Mouse (Mus musculus) thymus, postnatal 10 days (tissue): ENCODE measurements around the gene Thsd7a.

Experiments used
- DNase-seq, 2 experiments: peaks; one replicate each; pipeline ENCODE4 v3.0.0; 2021; ENCODE audit warnings: low spot score in 2 of 2

Gene Thsd7a

DNA sequence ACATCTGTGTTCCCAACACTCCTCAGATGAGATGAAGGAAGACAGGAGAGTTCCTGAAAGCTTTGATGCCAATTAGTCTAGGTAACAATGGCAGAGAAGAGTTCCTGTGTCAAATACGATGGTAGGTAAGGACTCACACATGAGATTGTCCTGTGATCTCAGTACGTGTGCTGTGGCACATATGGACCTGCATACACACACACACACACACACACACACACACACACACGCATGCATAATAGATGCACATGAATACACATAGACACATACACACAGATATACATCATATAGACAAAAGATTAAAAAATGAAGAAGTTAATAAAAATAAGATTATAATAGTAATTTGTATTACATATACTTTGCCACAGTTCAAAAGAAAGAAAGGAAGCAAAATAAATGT is 56.0 kb downstream of the Thsd7a start:
- no peak for DNase-seq

DNA sequence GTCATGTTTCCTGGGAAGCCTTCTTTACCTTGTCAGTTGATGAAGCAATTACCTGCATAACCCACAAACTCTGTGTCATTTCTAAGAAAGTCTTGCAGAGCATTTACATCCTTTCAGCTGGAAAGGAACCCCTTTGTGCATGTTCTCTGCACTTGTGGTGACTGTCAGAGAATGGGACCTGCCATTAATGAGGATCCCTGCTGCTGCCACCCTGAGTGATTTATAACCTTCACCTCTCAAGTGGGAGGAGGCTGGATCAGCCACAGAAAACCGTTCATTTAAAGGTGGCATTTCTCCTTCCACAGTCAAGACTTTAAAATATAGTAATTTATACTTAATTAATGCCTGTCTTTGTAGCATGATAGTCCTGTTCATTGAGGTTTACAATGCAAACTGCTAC is 99.6 kb downstream of the Thsd7a start:
- no peak for DNase-seq

DNA sequence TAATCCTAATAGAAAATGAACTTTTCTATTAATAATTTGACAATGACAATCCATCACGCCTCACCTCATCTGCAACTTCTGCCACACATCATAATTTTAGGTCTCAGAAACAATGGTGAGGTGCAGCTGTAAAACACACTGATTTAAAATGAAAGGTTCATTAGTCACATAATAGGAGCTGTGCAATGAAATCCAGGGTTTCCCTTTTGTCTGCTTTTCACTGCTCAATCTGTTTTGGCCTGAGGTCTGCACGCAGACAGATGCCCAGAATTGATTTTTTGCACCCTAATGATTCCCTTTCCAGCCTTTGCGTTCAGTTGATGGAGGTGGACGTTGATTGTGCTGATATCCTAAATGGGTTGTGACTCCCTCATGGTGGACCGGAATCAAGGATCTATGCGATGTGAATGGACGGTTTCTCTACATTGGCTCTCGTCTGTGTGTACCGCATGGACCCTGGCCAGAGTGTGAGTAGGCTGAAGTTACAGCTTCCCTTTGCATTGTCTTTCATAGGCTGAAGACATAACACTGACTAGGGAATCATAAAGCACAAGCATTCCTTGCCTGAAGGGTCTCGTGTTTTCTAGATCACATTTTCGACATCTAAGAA is 120.5 kb downstream of the Thsd7a start:
- DNase-seq, result no peak

DNA sequence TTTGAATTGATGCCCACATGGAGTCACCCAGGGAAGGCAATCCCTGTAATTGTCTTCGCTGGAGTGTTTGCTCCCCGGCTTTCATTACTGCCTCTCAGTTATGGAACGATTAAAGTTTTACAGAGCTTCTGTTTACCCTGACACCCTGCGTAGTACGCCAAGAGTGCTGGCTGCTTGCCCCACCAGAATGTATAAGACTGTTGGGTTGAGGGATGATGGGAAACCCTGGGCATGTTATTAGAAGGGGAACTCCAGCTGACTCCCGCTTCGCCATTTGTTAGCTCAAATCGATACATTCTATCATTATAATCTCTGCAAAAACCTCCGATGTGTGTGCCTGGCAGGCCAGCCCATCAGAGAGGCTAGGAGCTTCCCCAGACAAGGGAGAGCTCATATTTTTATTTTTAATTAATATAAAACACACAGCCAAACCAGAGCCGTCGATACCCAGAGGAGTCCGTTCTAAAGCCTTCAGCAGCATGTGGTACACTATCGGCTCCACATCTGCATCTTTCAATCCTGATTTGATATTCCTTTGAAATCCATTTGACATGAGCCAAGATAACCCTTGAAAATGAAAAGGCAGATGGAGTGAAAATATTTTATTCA is 142.5 kb downstream of the Thsd7a start:
- no peak for DNase-seq

DNA sequence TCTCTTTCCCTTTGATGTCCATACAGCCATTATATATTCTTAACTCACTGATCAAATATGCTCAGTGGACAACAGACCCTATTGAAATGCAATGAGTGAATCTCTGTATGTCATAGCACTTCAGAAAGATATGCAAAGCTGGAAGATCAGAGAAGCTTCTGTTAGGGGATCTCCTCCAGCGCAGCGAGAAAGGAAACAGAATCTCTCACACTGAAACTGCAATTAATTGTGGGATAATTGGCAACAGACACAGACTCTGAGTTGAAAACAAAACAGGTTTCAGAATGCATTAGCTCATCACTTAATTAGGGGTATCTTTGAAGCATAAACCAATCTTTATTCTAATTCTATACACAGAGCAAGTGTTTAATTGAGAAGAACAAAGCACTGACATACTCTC is 146.3 kb downstream of the Thsd7a start:
- DNase-seq, result no peak

DNA sequence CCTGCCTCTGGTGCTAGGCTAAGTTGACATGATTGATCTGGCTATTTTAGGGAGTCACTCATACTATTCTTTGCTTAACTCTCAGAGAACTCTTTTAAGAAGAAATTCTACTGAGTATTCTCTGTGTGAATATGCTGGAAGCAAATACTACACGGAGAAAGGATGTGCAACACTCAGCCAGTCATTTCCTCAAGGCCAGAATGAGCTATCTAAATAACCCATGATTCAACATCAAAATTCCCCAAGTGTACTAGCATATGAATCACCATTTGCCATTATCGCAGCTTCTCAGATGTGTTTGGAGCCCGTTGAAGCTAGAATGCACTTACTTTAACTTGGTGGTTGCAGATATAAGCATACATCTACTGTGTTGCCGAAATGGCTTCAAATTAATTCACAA is 147.0 kb downstream of the Thsd7a start:
- no peak for DNase-seq

DNA sequence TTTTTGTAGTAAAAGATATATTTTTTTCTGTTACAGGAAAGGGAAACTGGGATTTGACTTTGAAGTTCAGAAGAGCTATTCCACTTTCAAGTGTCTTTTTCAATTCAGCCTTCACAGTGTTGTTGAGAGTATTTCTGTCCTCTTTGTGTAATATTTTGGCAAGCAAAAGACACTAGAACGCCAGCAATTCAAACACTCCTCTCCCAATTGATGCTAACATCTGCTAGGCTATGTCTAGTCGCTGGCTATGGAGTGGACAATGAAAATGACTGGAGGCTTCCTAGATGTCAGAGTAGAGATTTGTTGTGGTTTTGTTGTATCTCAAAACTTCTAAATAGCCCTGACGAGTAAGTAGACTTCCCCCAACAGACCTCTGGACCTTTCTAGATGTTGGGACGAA is 164.8 kb downstream of the Thsd7a start:
- no peak for DNase-seq

DNA sequence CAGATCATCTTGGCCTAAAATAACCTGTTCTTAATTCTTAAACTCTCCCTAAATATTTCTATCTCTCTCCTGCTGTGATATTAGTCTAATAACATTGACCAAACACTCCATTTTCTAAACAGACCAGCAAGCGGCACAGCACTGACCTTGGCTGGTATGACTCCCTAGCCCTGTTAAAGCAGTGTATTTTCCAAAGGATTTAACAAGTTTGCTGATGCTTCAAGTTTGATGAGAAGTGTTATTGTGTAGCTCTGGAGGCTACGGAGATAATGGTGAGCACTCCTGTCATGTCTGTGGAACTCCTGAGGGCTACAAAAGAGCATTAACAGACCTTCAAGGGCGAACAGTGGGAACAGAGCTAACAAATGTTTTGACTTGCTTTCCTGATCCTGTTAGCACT is 168.1 kb downstream of the Thsd7a start:
- no peak for DNase-seq

DNA sequence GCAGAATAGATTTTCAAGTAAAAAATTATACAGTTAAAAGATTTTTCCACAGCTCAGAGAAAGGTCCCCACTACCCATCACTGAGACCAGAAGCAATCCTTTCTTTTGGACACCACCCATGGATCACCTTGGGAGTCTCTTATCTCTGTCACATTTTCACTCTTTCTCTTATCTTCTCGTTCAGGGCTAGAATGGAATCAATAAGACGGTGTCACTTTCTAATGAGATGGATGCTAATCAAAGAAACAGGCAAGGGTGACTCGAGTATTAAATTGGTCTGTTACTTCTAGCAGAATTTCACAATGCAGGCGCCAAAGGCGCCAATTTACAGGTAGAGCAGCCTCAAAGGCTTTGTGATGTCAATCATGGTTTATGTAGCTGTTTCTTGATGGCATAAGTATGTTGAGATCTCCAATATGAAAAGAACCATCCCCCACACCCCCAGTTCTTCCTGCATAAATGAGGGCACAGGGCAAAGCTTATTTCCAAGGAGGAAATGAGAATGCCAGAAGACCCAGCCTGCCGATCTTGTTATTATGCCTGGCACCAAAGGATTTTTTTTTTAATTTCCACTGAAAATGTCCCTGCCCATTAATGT is 173.5 kb downstream of the Thsd7a start:
- DNase-seq, result no peak

DNA sequence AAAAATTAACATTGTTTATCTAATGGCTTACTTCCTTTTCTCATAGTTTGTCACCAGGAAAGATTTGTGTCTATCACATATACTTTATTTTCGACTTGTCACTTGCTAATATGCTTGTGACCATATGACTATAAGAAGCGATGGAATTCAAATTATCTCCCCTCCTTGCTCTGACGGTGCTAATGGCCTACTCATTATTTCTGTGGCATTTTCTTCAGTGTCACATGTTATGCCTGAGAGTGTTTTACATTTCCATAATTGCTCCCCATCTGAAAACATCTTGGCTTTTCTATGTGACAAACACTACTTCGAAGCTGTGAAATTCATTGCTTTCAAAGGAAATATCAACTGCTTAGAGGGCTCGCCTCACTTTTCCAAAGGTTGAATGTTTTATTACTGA is 177.0 kb downstream of the Thsd7a start:
- no peak for DNase-seq

DNA sequence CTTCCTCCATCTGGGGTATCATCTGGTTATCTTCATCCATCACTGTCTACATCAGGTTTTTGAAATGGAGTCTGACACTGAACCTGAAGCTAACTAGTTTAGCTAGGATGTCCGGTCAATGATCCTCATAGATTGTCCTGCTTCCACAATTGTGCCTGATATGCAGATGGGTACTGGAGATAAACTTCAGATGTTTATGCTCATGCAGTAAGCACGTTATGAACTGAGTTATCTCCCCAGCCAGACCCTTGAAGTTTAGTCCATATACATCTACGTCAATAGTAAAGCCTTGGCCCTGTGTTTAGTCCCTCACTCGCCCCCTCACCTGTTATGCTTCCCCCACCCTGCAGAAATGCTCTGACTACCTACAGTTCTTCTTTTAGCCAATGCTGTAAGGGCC is 184.1 kb downstream of the Thsd7a start:
- DNase-seq, result no peak

DNA sequence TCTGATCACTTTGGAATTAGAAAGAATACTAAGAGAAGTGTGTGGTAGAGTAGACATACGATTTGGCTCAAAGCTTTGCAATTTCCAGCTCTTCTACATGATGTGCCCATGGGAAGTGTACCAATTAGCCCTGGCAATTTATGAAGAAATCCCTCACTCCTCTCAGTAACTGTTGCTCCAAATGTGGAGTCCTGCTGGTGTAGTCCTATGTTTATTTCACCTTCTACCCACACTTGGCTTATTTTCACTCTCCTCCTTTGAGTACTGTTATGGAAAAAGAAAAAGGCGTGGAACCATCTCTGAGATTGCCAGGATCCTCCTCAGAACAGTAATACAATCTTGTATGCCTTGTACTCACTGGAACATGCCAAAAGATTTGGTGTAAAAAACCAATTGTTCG is 186.9 kb downstream of the Thsd7a start:
- DNase-seq, result no peak

DNA sequence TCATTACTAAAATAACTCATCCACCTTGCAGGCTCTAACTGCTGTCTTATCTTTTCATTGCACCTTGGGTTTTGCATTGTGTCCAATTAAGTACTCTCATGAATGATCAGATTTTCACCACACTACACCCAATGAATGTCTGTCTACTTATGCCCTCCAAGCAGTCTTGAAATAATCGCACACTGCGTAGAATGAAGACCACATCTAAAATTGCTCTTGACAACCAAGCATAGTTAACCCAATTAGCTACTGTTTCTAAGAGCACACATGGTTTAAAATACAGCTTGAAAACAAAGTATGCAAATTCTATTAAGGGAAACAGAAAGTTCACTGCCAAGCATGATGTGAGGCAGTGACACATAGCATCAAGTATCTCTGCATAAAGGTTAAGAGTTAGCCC is 188.7 kb downstream of the Thsd7a start:
- DNase-seq, result no peak

DNA sequence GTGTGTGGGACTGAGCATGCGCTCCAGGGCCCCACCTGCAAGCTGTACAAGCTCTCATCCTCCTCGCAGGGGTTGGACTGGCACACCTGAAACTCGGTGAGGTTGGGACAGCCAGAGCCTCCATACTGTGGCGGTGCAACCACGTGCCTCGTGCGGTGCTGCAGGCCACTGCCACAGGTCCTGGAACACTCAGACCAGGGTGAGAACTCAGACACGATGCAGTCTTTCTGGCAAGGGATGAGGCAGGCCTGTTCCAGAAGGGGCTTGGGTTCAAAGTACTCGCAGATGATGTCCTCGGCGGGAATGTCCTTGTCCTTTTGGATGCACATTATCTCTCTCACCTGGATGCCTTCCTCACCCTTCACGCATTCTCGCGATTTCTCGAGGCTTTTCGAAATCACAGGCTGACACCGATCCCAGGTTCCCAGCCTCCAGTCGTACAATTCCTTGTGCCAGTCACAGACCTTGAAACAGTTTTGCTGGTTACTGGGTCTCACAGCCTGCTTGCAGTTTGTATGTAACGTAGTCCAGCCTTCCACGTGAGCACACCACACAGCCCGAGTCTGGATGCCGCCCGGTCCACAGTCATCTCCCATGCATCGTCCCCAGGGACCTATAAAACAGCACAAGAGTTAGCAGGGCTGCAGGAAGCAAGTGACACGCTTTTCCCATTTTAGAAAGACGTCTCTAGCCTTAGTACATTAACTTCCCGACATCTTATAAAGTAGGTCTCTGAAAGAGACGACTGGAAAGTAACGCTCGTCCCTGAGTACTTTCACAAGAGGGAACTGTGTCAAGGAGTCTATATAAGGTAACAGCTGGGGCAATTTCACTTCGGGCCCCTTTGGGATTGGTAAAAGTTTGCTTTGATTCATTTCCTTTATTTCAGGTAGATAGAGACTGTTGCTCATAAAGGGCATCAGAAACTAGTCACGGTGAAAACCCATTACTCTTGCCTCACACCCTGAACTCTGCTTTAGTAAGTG is 193.8 kb downstream of the Thsd7a start:
- DNase-seq, result no peak

DNA sequence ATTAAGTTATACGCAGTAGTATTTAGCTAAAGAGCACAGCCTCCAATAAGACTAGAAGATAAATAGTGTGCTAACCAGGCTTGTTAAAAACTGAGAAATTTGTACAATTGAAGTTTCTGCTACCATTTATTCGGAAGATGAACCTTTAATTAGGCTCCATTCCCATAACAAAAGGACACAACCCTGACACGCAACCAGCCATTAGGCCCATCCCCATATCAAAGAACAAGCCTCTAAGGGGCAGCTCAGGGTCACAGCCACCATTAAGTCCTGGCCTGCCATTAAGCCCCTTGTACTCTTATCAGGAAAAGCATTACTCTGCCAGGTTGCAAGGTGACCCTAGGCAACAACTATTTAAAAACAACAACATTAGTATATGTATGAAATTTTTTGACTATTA is 198.0 kb downstream of the Thsd7a start:
- DNase-seq, result no peak

DNA sequence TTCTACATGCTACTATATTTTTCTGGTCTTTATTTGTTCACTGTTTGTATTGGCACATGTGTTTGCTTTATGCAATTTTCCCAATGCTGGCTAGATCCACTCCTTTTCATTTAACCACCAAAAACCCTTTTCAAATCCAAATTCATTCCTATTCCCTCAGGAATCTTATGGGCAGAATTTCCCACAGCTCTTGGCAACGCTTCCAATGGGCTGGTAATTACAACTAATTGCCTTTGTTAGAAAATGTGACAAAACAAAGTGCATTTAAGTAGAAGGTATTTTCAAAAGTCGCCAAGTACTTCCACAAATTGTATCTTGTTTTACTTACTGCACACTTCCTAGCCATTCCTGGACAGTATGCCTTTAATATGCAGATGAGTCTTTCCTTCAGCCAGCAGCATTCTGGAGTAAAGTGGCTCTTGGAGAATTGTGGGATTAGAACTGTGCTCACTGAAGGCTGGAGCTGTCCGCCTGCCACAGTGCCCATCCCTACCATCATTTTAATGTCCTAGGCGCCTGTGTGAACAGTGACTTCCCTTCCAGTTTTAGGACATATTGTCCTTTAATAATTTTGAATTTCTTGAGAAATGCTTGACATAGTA is 199.1 kb downstream of the Thsd7a start:
- DNase-seq, result no peak

DNA sequence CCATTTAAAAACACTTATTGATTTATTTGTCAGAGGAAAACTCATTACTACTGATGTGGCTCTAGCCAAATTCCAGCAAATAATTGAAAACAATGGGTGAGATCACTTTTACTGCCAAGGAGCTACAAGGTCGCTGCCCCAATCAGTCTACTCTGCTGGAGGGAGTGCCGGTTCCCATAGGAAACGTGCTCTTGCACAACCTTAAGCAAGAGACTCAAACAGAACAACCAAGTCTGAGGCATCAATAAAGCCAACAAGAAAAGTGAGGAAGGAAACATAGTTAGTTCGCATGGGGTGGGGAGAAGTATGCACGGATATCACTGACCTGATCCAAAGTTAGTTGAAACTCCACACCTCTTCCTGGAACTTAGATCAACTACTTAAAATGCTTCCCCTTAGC is 205.1 kb downstream of the Thsd7a start:
- no peak for DNase-seq

DNA sequence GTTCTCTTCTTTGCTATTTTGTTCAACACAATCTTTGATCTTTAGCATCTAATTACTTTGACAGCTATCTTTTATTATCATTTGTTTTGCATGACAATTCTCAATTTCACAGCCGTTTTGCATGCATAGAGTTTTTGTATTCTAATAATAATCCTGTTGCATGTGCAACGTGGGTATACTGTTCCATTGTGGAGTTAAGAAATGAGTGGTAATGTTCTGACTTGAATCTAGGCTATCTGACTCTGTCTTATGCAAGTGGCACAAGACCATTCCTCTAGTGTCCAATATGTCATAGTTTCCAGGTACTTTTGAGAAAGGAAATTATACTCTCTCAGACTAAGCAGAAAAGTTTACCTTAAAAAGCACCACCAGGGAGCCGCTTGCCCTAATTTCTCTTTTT is 206.7 kb downstream of the Thsd7a start:
- DNase-seq, result no peak

DNA sequence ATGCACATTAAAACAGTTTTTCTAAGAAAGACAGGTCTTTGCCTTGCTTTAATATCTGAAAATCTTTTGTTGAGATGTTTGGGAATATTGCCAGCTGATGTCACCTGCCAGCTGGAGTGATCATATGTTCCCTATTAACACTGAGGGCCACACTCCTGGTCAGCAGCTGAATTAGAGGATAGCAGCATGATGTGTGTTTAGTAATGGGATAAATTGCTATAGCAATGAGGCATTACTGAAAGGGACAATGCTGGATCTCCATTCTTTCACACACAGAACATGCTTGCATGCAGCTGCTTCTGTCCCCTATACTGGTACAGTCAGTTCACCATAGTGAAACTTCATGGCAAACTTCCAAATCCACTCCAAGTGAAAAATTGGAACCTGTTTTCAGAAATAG is 230.1 kb downstream of the Thsd7a start:
- DNase-seq, result no peak

DNA sequence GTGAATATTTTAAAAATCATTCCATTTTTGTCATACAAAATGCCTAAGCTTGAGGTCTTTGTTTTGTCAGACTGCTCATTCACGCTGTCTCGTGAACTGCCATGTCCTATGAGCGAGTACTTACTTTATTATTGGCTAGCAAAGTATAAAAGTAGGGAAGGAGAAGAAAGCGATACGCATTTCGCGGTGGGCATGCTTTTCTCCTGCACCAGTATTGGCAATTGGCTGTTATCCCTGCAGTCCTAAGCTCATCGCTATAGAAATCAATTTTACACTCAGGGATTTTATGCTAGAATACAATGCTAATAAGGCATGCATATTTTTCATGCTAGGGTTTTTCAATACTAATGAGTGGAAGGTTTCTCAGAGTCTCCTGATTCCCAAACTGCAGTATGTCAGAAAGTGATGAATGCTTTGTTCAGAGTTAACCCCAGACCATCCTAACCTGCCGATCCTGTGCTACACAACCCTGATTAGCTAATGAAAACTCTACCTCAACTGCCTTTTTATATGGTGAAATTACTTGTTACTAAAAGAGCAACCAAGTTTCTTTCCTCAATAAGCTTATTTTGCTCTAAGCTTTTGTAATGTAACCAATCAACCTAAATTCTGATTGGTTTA is 230.8 kb downstream of the Thsd7a start:
- DNase-seq, result no peak

DNA sequence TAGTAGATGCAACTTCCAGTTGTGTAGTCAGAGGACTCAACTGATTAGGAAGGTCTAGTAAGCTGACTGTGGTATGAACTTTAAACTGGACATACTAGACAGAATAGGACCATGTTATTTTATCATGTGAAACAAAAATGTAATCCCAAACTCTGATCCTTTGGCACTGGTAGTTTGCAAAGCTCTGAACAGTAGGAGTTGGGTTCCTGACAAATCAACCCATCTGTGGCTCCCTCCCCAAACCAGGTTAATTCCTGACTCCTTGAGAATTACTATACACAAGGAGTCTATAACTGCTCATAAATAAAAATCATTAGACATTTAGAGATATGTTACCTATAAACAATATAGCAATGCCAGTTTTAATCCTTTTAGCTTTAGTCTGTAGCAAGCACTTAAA is 231.5 kb downstream of the Thsd7a start:
- DNase-seq, result no peak

DNA sequence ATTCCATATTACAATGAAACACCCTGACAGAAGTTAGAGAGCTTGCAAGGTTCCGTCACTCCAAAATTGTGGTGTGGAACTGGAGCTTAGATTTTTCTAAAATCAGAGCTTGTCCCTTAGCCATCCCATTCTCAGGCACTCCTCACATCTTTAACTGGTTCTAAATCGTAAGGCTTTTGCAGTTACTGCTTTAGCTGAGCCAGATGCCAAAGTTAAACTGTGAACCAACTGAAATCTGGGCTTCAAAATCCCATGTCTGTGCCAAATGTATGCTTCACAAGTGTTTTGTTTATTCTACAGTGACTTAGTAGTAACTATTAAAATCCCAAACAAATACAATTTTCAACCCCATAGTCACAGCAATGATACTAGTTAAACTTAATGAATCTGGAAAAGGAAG is 242.3 kb downstream of the Thsd7a start:
- DNase-seq, result no peak
